Mouse (Mus musculus) layer of hippocampus, postnatal 10 days (tissue): ENCODE data around the gene Vmp1. TPM values are rescaled to one million over a fixed set of nuclear protein-coding genes. Genes with fewer than 3 reads are reported as not detected.
A peak's percentile ranks its signal among the peaks of the same experiment; 100 is the strongest.

Experiments used
- DNase-seq, 2 experiments: peaks; one replicate each; pipeline ENCODE4 v3.0.0; 2021; ENCODE audit warnings: low spot score in 2 of 2
- total RNA-seq, 2 experiments: library from RNA; stranded (reverse); gene quantifications; 2 replicates each; pipeline ENCODE4 v1.2.3; 2021

Vmp1 gene
- total RNA-seq, 2 experiments from 2014 or later = 138 to 155 TPM

GRCm38 (mm10) chr11:86634396-86634795 lies 49.2 kb downstream of the Vmp1 start:
- DNase-seq = no peak

DNA sequence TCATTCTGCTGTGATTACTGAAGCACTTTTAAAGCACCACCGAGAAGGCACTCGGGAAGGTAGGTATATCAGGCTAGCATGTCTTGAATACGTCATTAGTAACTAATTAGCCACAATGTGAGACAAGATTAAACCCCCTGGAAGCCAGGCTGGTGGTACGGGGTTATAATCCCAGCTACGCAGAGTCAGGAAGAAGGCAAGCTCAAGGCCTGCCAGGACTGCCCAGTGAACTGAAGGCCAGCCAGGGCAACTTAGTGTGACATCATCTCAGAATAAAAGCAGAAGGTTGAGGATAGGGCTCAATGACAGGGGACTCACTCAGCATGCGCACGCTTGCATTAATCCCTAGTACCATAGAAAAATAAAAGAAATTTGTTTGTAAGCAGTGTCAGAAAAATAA lies 53.7 kb downstream of the Vmp1 start:
- no peak for DNase-seq

GRCm38 (mm10) chr11:86629445-86629844 lies 54.2 kb downstream of the Vmp1 start:
- DNase-seq = no peak

- DNase-seq = no peak
These were observed 55.2 kb downstream of the Vmp1 start for GRCm38 (mm10) chr11:86628448-86628847.

- no peak for DNase-seq
These were observed 56.0 kb downstream of the Vmp1 start for GRCm38 (mm10) chr11:86627649-86628048.

GRCm38 (mm10) chr11:86626714-86627113 lies 56.9 kb downstream of the Vmp1 start:
- no peak for DNase-seq

GRCm38 (mm10) chr11:86624237-86624941 lies 59.2 kb downstream of the Vmp1 start:
- DNase-seq = no peak

DNA sequence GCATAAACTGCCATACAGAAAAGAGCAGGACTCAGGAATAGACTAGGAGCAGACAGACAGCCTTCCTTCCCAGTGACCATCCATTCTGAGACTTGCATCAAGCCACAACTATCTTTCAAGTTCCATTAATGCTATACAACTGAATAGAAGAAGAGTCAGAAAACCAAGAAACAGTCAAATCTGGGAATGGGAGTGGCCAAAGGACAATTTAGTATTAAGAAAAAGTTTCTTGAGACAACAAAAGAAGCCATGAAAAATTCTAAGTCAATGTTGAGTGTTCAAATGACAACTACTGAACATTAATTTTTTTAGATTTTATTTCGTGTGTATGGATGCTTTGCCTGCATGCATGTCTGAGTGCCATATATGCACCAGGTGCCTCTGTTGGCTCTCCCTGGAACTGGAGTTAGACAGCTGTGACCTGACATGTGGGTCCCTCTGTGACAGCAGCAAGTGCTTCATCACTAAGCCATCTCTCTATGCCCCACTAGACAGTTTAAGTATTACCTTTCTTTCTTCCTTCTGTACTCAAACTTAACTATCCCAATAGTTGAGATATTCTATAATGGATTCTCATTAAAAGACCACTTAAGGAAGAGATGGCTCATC lies 60.1 kb downstream of the Vmp1 start:
- DNase-seq = no peak

- no peak for DNase-seq
These were observed 61.3 kb downstream of the Vmp1 start for GRCm38 (mm10) chr11:86622191-86622912.

GRCm38 (mm10) chr11:86621139-86621538 lies 62.5 kb downstream of the Vmp1 start:
- DNase-seq = peak; percentile 7 to 14

DNA sequence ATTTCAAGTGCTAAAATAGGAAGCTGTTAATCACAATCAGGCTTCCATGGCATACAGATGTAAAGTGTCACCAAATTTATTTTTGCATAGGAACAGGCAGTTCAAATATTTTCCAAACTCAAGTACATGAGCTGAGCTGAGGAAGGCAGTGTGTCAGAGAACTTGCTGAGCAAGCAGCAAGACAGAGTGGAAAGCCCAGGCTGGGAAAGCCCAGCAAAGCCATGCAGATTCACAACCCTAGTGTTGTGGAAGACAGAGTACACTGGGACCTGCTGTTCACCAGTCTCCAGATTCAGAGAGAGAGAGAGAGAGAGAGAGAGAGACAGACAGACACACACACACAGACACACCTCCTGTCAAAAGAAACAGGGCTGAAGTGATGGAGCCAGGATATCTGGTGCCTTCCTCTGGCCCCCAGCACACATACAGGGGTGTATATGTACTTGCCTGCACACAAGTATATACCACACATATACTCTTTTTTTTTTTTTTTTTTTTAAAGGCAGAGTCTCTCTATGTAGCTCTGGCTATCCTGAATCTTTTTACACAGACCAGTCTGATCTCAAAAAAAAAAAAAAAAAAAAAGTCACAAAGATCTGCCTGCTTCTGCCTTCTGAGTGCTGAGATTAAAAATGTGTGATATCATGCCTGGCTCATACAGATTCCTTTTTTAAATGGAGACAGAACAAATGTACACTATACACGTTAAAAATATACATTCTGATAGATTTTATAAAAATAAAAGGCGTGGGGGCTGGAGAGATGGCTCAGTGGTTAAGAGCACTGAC lies 64.9 kb downstream of the Vmp1 start:
- no peak for DNase-seq

GRCm38 (mm10) chr11:86614607-86615006 lies 69.0 kb downstream of the Vmp1 start:
- DNase-seq = no peak

GRCm38 (mm10) chr11:86614056-86614530 lies 69.5 kb downstream of the Vmp1 start:
- no peak for DNase-seq

DNA sequence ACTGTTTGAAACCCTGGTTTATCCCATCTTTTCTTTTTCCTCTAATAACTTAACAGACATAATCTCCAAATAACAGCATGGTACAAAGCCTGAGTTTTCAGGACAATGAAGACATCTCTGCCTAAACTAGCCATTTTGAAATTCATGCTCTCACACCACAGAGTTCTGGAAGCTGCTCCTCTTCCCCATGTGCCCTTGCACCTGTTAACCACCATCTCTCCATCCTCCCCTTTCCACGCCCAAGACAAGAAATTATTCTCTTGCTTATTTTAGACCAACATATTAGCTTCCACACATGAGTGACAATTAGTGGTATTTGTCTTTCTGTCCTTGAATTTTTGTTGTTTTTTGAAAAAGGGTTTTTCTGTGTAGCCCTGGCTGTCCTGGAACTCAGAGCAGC lies 71.6 kb downstream of the Vmp1 start:
- DNase-seq = no peak

GRCm38 (mm10) chr11:86610239-86610638 lies 73.4 kb downstream of the Vmp1 start:
- no peak for DNase-seq

DNA sequence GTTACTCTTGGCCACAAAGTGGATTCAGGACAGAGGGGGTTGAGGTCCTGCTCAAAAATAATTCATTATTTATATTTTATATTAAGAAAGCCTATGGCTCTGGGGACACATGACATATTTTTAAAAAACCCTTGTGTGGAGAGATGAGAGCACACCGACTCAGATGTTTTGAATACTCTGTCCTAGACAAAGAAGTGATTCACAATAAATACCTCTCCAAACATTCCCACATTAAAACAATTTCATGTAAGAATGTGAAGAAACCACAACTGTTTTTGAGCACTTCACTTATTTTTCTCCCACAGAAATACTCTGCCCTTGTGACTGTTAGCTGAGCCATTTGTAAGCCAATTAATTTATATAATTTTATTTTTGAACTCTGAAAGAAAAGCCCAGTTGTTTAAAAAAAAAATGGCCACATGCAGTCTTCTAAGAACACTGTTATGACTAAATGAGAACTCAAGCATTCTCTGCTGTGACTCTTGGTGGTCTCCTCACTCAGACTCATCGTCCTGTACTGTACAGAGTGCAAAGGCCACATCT lies 75.8 kb downstream of the Vmp1 start:
- no peak for DNase-seq

- DNase-seq = no peak
These were observed 76.9 kb downstream of the Vmp1 start for GRCm38 (mm10) chr11:86606621-86607339.

DNA sequence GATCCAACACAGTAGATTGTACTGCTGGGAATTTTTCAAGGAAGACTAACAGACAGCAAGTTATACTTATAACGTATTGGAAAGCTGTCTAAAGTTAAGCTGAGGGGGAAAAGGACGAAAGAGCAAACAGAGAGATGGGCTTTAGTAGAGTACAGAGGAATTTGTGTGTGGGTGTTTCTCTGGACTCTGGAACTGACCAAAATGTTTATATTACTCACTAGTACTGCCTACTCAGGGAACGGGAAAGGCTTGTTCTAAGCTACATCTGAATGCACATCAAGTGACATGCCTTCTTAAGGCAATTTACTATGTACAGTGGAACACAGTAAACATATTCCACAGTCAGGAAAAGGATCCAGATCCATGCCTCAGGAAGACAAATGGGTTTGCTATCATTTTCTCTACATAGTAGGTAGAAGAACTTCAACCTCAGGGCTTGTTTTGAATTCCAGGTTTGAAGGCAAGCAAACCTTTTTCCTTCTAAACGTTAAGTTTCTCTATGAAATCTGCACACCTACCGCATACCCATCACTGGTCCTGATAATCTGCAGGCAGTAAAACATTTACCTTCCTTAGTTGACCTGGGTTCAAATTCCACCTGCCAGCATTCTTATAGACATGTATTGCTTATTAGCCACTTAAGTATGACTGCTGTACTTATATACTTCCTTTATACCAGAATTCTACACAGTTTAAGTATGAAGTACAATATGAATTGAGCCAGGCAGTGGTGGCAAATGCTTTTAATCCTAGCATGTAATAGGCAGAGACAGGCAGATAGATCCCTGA lies 78.7 kb downstream of the Vmp1 start:
- no peak for DNase-seq

- no peak for DNase-seq
These were observed 79.3 kb downstream of the Vmp1 start for GRCm38 (mm10) chr11:86604289-86604688.

GRCm38 (mm10) chr11:86603719-86604118 lies 79.9 kb downstream of the Vmp1 start:
- no peak for DNase-seq
